Mouse (Mus musculus) liver, adult 2 months (tissue): ENCODE data around the gene Zfp663. TPM values are rescaled to one million over a fixed set of nuclear protein-coding genes. Genes with fewer than 3 reads are reported as not detected.

Experiments used
- DNase-seq: peaks from one replicate; pipeline ENCODE4 v3.0.0-alpha.2; 2011; ENCODE audit warnings: low read depth, low spot score; ENCODE audit errors: extremely low read depth
- H3K27ac ChIP-seq: fragments of 200-500 bp; replicated peaks from 2 replicates; pipeline ENCODE4 v1.5.1; 2012; ENCODE audit warnings: low read depth, mild to moderate bottlenecking, control low read depth, inconsistent platforms, low read length; ENCODE audit not compliant: insufficient read depth
- H3K27me3 ChIP-seq: fragments of 200-500 bp; 2 replicates; pipeline ENCODE4 v1.6.1; 2012; ENCODE audit warnings: mild to moderate bottlenecking, moderate library complexity, low read length, inconsistent platforms; ENCODE audit not compliant: control insufficient read depth, insufficient read depth
- H3K36me3 ChIP-seq: fragments of 200-500 bp; 2 replicates; pipeline ENCODE4 v1.6.1; 2012; ENCODE audit warnings: low read length, inconsistent platforms; ENCODE audit not compliant: control insufficient read depth, insufficient read depth
- H3K4me1 ChIP-seq: fragments of 200-500 bp; 2 replicates; pipeline ENCODE4 v1.6.1; 2011; ENCODE audit warnings: low read length; ENCODE audit not compliant: control insufficient read depth, insufficient read depth
- H3K4me3 ChIP-seq: fragments of 200-500 bp; 2 replicates; pipeline ENCODE4 v1.5.1; 2011; ENCODE audit warnings: low read depth, mild to moderate bottlenecking, control low read depth, low read length, moderate library complexity; ENCODE audit not compliant: insufficient read depth
- H3K79me2 ChIP-seq: fragments of 200-500 bp; 2 replicates; pipeline ENCODE4 v1.6.1; 2012; ENCODE audit warnings: inconsistent platforms, mild to moderate bottlenecking, low read length, moderate library complexity; ENCODE audit not compliant: control insufficient read depth, insufficient read depth
- H3K9ac ChIP-seq: fragments of 200-500 bp; 2 replicates; pipeline ENCODE4 v1.6.1; 2012; ENCODE audit warnings: low read depth, mild to moderate bottlenecking, control low read depth, inconsistent platforms, low read length
- CTCF ChIP-seq: fragments of 200-500 bp; IDR thresholded peaks from 2 replicates; pipeline ENCODE4 v1.5.1; 2011; ENCODE audit warnings: low read depth, low read length, control low read depth
- POLR2A ChIP-seq: fragments of 200-500 bp; IDR thresholded peaks from 2 replicates; pipeline ENCODE4 v1.6.1; 2011; ENCODE audit warnings: low read length, control low read depth; ENCODE audit not compliant: insufficient read depth; ENCODE audit errors: extremely low read depth
- WGBS: fragments of 180-500 bp; shearing (Covaris S2); methylation state at CpG from one replicate; pipeline ENCODE4 v1.1.7; 2018; 5-methylcytosine and 5-hydroxymethylcytosine counted together
- polyA plus RNA-seq: library from polyadenylated mRNA; depleted of rRNA; stranded (reverse); fragments of >200 nt; gene quantifications from 2 replicates; pipeline ENCODE4 v1.2.3, GENCODE M21; 2012; rRNA removed
- total RNA-seq: library from RNA; depleted of rRNA; stranded (reverse); fragments of >200 nt; gene quantifications from 2 replicates; pipeline ENCODE4 v1.2.3, GENCODE M21; 2014; rRNA removed

The Zfp663 gene
- total and polyA plus RNA-seq, 2 experiments = not detected

GRCm38 (mm10) chr2:165301409-165301808, 67.1 kb downstream of the Zfp663 start:
- H3K4me3 ChIP-seq = no peak overlapping the region
- no peak for DNase-seq
- no peak overlapping the region for H3K9ac ChIP-seq
- H3K27ac ChIP-seq = no peak overlapping the region
- peaks cover 17% of the 10 kb centered on the region for H3K4me1 ChIP-seq
- 91% methylated on average over 3 of the region's 3 CpGs for WGBS
- TF ChIP-seq CTCF (no peak), POLR2A (no peak)
- no peaks in the 10 kb centered on the region for H3K79me2 ChIP-seq
- no peaks in the 10 kb centered on the region; the same call in 1 of the 2 replicates for H3K36me3 ChIP-seq
- H3K27me3 ChIP-seq = no peaks in the 10 kb centered on the region

Other genes starting within 250 kb of the Zfp663 start
- under 0.01 TPM in 1 of 2 replicates, not detected in the other for gene Cdh22, start 133.9 kb downstream of the Zfp663 start, total RNA-seq
- gene Cdh22, start 133.9 kb downstream of the Zfp663 start, polyA plus RNA-seq = not detected in 2 replicates
- 13.5 and 17.2 TPM in 2 replicates for gene Slc35c2, start 80.9 kb downstream of the Zfp663 start, total RNA-seq
- gene Slc35c2, start 80.9 kb downstream of the Zfp663 start, polyA plus RNA-seq = 42.4 and 52.1 TPM in 2 replicates
- gene Elmo2, start 42.2 kb downstream of the Zfp663 start, total RNA-seq = 5.2 and 7.0 TPM in 2 replicates
- 10.9 and 17.5 TPM in 2 replicates for gene Elmo2, start 42.2 kb downstream of the Zfp663 start, polyA plus RNA-seq
- gene Zfp334, start 19.5 kb upstream of the Zfp663 start, total RNA-seq = 0.65 and 0.74 TPM in 2 replicates
- 0.46 and 0.50 TPM in 2 replicates for gene Zfp334, start 19.5 kb upstream of the Zfp663 start, polyA plus RNA-seq
- gene Ocstamp, start 31.7 kb upstream of the Zfp663 start, total RNA-seq = 0.07 and 0.28 TPM in 2 replicates
- 0.81 and 0.83 TPM in 2 replicates for gene Ocstamp, start 31.7 kb upstream of the Zfp663 start, polyA plus RNA-seq
- gene Slc13a3, start 104.5 kb upstream of the Zfp663 start, total RNA-seq = 8.2 and 8.3 TPM in 2 replicates
- gene Slc13a3, start 104.5 kb upstream of the Zfp663 start, polyA plus RNA-seq = 16.1 and 28.1 TPM in 2 replicates
- gene Trp53rka, start 124.6 kb upstream of the Zfp663 start, total RNA-seq = 4.1 and 5.6 TPM in 2 replicates
- 9.3 and 11.3 TPM in 2 replicates for gene Trp53rka, start 124.6 kb upstream of the Zfp663 start, polyA plus RNA-seq
- 0.09 and 0.13 TPM in 2 replicates for gene Slc2a10, start 135.1 kb upstream of the Zfp663 start, total RNA-seq
- 0.11 and 0.22 TPM in 2 replicates for gene Slc2a10, start 135.1 kb upstream of the Zfp663 start, polyA plus RNA-seq
- 0.20 and 0.28 TPM in 2 replicates for gene Eya2, start 226.3 kb upstream of the Zfp663 start, total RNA-seq
- 0.30 and 0.78 TPM in 2 replicates for gene Eya2, start 226.3 kb upstream of the Zfp663 start, polyA plus RNA-seq